Mouse (Mus musculus) lung, adult 2 months (tissue): ENCODE results near the gene Arhgap35.

Experiments used
- CTCF ChIP-seq: fragments of 200-500 bp; IDR thresholded peaks from 2 replicates; pipeline ENCODE4 v1.5.1; 2011; ENCODE audit warnings: mild to moderate bottlenecking, low read length, control low read depth; ENCODE audit not compliant: insufficient read depth
- POLR2A ChIP-seq: fragments of 200-500 bp; IDR thresholded peaks from 2 replicates; pipeline ENCODE4 v1.6.1; 2011; ENCODE audit warnings: low read depth, mild to moderate bottlenecking, control low read depth, low read length, borderline replicate concordance; ENCODE audit errors: extremely low read depth

DNA sequence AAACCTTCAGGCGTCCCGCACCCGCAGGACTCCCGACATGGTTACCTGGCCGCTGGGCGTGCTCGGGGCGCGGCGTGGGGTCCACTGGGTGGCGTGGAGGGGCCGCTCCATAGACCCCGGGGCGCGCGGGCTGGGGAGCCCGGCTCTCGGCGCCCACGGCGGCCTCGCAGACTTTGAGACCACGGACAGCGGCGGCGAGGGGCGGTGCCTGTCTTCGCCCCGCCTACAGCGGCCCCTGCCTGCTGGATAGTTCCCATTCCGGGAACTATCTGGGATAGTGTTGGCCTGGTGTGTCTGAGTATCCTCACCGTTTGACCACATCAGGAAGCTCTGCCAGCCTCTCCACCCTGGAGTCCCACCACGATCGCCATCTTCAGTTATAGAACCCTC lies 138.2 kb downstream of the Arhgap35 start:
- TF ChIP-seq CTCF (no peak), POLR2A (no peak)
